Mouse (Mus musculus): ENCODE data around the gene Crtc3. TPM values are rescaled to one million over a fixed set of nuclear protein-coding genes. Genes with fewer than 3 reads are reported as not detected.
A peak's percentile ranks its signal among the peaks of the same experiment; 100 is the strongest.

Crtc3 gene
- polyA plus RNA-seq, 1 experiment from 2014 or later: 17.2 TPM

DNA sequence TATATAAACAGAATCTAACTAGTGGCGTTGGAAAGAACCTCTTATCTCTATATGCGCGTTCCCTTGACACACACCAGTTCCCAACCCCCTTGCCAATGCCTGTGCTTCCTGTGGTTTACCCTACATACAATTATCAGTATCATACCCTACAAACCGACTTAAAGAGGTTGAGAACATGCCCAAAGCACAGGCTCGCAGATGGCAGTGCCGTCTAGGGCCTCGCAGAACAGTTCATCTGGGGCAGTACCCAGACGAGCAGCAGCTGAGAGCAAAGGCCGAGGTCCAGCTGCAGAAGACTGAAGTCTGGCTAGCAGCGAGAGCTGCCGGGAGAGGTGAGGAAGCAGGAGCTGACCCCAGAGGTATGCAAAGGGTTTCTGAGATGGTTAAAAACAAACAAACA is 21.5 kb downstream of the Crtc3 start:
- H3K4me3 ChIP-seq (ENCODE audit: low read depth, low read length): no peak overlapping the region
- no peaks in the 10 kb centered on the region for H3K9me3 ChIP-seq (ENCODE audit: control insufficient read depth, low read length)
- no peak overlapping the region for H3K9ac ChIP-seq (replicated peaks; ENCODE audit: low read depth, low read length)
- no peak overlapping the region for H3K4me2 ChIP-seq (ENCODE audit: low read depth, low read length)
- H3K27ac ChIP-seq (ENCODE audit: low read depth, low read length): peak overlapping the region; percentile 10; the same call in 1 of the 2 replicates
- H3K36me3 ChIP-seq (ENCODE audit: control insufficient read depth, insufficient read depth, low read length): no peaks in the 10 kb centered on the region
- 75% methylated on average over 11 of the region's 11 CpGs for WGBS
- ATAC-seq (ENCODE audit: low read depth): no peak
- H3K27me3 ChIP-seq (ENCODE audit: control insufficient read depth, insufficient read depth, low read length): no peaks in the 10 kb centered on the region
- no peaks in the 10 kb centered on the region for H3K4me1 ChIP-seq (ENCODE audit: control insufficient read depth, insufficient read depth, low read length)

GRCm38 (mm10) chr7:80666198-80666915 is 22.3 kb downstream of the Crtc3 start:
- H3K27me3 ChIP-seq (ENCODE audit: control insufficient read depth, insufficient read depth, low read length): no peaks in the 10 kb centered on the region
- no peaks in the 10 kb centered on the region for H3K36me3 ChIP-seq (ENCODE audit: control insufficient read depth, insufficient read depth, low read length)
- H3K4me3 ChIP-seq (ENCODE audit: low read depth, low read length): no peak overlapping the region
- no peaks in the 10 kb centered on the region for H3K4me1 ChIP-seq (ENCODE audit: control insufficient read depth, insufficient read depth, low read length)
- H3K27ac ChIP-seq (ENCODE audit: low read depth, low read length): 0 out of 2 replicates have a peak overlapping the region, but pooled peaks have one; percentile 10
- no peak for ATAC-seq (ENCODE audit: low read depth)
- no peak overlapping the region for H3K9ac ChIP-seq (replicated peaks; ENCODE audit: low read depth, low read length)
- H3K9me3 ChIP-seq (ENCODE audit: control insufficient read depth, low read length): no peaks in the 10 kb centered on the region
- 74% methylated on average over 10 of the region's 10 CpGs for WGBS
- no peak overlapping the region for H3K4me2 ChIP-seq (ENCODE audit: low read depth, low read length)

- peak; percentile 68 for ATAC-seq (ENCODE audit: low read depth)
- WGBS: 79% methylated on average over 4 of the region's 4 CpGs
- no peaks in the 10 kb centered on the region for H3K27me3 ChIP-seq (ENCODE audit: control insufficient read depth, insufficient read depth, low read length)
- no peak overlapping the region for H3K4me3 ChIP-seq (ENCODE audit: low read depth, low read length)
- H3K4me2 ChIP-seq (ENCODE audit: low read depth, low read length): no peak overlapping the region
- no peaks in the 10 kb centered on the region for H3K36me3 ChIP-seq (ENCODE audit: control insufficient read depth, insufficient read depth, low read length)
- peak overlapping the region; percentile 49; the same call in 1 of the 2 replicates for H3K27ac ChIP-seq (ENCODE audit: low read depth, low read length)
- peaks cover 12% of the 10 kb centered on the region for H3K4me1 ChIP-seq (ENCODE audit: control insufficient read depth, insufficient read depth, low read length)
- no peak overlapping the region for H3K9ac ChIP-seq (replicated peaks; ENCODE audit: low read depth, low read length)
- H3K9me3 ChIP-seq (ENCODE audit: control insufficient read depth, low read length): no peaks in the 10 kb centered on the region
Observed at GRCm38 (mm10) chr7:80661082-80661481, 27.6 kb downstream of the Crtc3 start.

GRCm38 (mm10) chr7:80660619-80661018 is 28.1 kb downstream of the Crtc3 start:
- Histone ChIP-seq H3K4me2 (ENCODE audit: low read depth, low read length) (no peak overlapping the region), H3K27me3 (ENCODE audit: control insufficient read depth, insufficient read depth, low read length) (no peaks in the 10 kb centered on the region), H3K4me1 (ENCODE audit: control insufficient read depth, insufficient read depth, low read length) (peaks cover 13% of the 10 kb centered on the region), H3K36me3 (ENCODE audit: control insufficient read depth, insufficient read depth, low read length) (no peaks in the 10 kb centered on the region), H3K9ac (replicated peaks; ENCODE audit: low read depth, low read length) (no peak overlapping the region), H3K27ac (ENCODE audit: low read depth, low read length) (peak overlapping the region; percentile 49; the same call in 1 of the 2 replicates), H3K4me3 (ENCODE audit: low read depth, low read length) (no peak overlapping the region), H3K9me3 (ENCODE audit: control insufficient read depth, low read length) (no peaks in the 10 kb centered on the region)
- ATAC-seq (ENCODE audit: low read depth): peak; percentile 85
- 69% methylated on average over 4 of the region's 4 CpGs for WGBS

DNA sequence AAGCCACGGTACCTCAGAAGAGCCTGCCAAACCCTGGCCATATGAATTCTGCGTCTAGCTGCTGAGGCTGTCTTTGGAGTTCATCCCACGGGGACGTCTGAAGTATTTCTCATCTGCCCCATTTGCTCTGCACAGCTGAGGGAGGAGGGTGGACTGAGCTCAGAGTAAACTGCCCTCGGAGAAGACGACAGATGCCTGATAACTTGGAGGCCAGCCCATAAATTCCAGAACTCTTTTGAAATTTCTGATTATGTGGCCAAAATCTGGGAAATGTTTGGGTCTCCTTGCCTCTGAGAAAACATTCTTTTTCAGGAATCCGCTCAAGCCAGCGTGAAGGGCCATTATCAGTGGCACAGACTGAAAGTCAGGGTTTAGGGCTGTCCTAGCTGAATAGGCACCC is 30.8 kb downstream of the Crtc3 start:
- Histone ChIP-seq H3K4me2 (ENCODE audit: low read depth, low read length) (no peak overlapping the region), H3K36me3 (ENCODE audit: control insufficient read depth, insufficient read depth, low read length) (no peaks in the 10 kb centered on the region), H3K27me3 (ENCODE audit: control insufficient read depth, insufficient read depth, low read length) (no peaks in the 10 kb centered on the region), H3K4me3 (ENCODE audit: low read depth, low read length) (no peak overlapping the region), H3K9me3 (ENCODE audit: control insufficient read depth, low read length) (no peaks in the 10 kb centered on the region), H3K4me1 (ENCODE audit: control insufficient read depth, insufficient read depth, low read length) (peaks cover 20% of the 10 kb centered on the region), H3K9ac (replicated peaks; ENCODE audit: low read depth, low read length) (no peak overlapping the region), H3K27ac (ENCODE audit: low read depth, low read length) (0 out of 2 replicates have a peak overlapping the region, but pooled peaks have one; percentile 45)
- no peak for ATAC-seq (ENCODE audit: low read depth)
- WGBS: 47% methylated on average over 8 of the region's 8 CpGs

DNA sequence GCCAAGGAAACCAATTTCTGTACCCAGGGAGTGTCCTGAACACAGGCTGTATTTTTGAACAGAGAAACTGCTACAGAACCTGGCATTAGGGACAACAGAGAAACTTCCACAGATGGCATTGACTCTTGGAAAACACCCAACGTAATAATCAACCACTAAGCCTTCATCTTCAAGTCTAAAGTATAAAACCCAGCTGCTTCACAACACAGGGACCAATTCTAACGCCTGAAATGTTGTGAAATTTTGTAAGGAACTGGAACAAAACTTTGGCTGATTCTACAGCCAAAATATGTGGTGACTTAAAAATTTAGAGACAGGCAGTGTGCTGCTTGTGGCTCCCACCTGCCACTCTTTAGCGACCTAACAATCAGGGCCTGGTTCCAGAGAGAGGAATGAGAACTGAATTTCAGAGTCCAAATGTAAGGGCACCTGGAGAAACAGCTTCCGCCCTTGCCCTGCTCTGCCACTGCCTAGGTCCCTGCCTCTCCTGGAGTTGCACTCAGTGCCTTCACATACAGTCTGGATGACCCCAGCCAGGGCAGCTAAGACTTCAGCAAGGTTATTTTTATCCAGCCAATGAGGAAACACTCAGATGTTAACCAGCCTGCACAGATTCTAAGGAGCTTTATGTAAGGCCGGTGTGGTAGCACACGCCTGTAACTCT is 33.2 kb downstream of the Crtc3 start:
- ATAC-seq (ENCODE audit: low read depth): no peak
- 68% methylated on average over 6 of the region's 6 CpGs for WGBS
- H3K36me3 ChIP-seq (ENCODE audit: control insufficient read depth, insufficient read depth, low read length): no peaks in the 10 kb centered on the region
- peak overlapping the region; percentile 41; the same call in 1 of the 2 replicates for H3K27ac ChIP-seq (ENCODE audit: low read depth, low read length)
- no peak overlapping the region for H3K4me2 ChIP-seq (ENCODE audit: low read depth, low read length)
- H3K4me3 ChIP-seq (ENCODE audit: low read depth, low read length): no peak overlapping the region
- no peaks in the 10 kb centered on the region for H3K9me3 ChIP-seq (ENCODE audit: control insufficient read depth, low read length)
- H3K9ac ChIP-seq (replicated peaks; ENCODE audit: low read depth, low read length): no peak overlapping the region
- H3K4me1 ChIP-seq (ENCODE audit: control insufficient read depth, insufficient read depth, low read length): peaks cover 20% of the 10 kb centered on the region
- no peaks in the 10 kb centered on the region for H3K27me3 ChIP-seq (ENCODE audit: control insufficient read depth, insufficient read depth, low read length)

DNA sequence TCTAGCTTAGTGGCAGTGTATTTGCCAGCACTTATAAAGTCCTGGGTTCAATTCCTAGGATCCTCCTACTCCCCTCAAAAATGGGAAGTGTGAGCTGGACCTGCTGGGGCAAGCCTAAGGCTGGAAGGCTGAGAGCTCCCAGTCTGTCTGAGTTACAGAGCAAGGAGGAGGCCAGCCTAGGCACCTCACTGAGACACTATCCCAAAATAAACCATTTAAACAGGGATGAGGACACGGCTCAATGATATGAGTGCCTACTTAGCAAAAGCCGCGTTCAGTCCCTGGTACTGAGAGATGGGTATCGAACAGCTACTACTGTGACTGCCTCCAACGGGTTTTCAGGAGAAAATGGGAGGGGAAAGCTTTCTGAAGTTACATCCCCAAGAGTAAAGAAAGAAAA is 33.8 kb downstream of the Crtc3 start:
- WGBS: 56% methylated on average over 5 of the region's 5 CpGs
- H3K27ac ChIP-seq (ENCODE audit: low read depth, low read length): no peak overlapping the region
- H3K36me3 ChIP-seq (ENCODE audit: control insufficient read depth, insufficient read depth, low read length): no peaks in the 10 kb centered on the region
- no peaks in the 10 kb centered on the region for H3K27me3 ChIP-seq (ENCODE audit: control insufficient read depth, insufficient read depth, low read length)
- no peaks in the 10 kb centered on the region for H3K9me3 ChIP-seq (ENCODE audit: control insufficient read depth, low read length)
- ATAC-seq (ENCODE audit: low read depth): no peak
- H3K4me2 ChIP-seq (ENCODE audit: low read depth, low read length): no peak overlapping the region
- no peak overlapping the region for H3K4me3 ChIP-seq (ENCODE audit: low read depth, low read length)
- no peak overlapping the region for H3K9ac ChIP-seq (replicated peaks; ENCODE audit: low read depth, low read length)
- H3K4me1 ChIP-seq (ENCODE audit: control insufficient read depth, insufficient read depth, low read length): peaks cover 17% of the 10 kb centered on the region

- Histone ChIP-seq H3K9me3 (ENCODE audit: control insufficient read depth, low read length) (no peaks in the 10 kb centered on the region), H3K27me3 (ENCODE audit: control insufficient read depth, insufficient read depth, low read length) (no peaks in the 10 kb centered on the region), H3K4me3 (ENCODE audit: low read depth, low read length) (no peak overlapping the region), H3K4me2 (ENCODE audit: low read depth, low read length) (no peak overlapping the region), H3K27ac (ENCODE audit: low read depth, low read length) (no peak overlapping the region), H3K9ac (replicated peaks; ENCODE audit: low read depth, low read length) (no peak overlapping the region), H3K4me1 (ENCODE audit: control insufficient read depth, insufficient read depth, low read length) (peaks cover 17% of the 10 kb centered on the region), H3K36me3 (ENCODE audit: control insufficient read depth, insufficient read depth, low read length) (no peaks in the 10 kb centered on the region)
- ATAC-seq (ENCODE audit: low read depth): no peak
- 87% methylated on average over 7 of the region's 7 CpGs for WGBS
Observed at GRCm38 (mm10) chr7:80654393-80654792, 34.3 kb downstream of the Crtc3 start.

DNA sequence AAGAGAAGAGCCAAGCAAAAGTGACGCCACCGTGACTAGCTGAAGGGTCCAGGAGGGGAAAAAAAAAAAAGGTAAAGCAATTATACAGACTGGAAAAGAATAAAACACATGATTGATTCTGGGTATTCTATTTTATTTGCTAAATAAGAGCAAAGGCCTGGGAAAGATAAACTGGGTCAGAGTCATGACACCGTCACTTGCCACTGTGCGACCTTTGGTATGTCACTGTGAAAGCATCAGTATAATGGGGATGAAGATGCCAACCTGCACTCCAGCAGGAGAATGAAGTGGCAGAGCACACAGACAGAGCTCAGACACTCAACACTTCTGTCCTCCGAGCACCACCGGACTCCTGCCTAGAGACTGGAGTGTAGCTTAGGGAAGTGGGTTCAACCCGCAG is 34.7 kb downstream of the Crtc3 start:
- no peak for ATAC-seq (ENCODE audit: low read depth)
- Histone ChIP-seq H3K27me3 (ENCODE audit: control insufficient read depth, insufficient read depth, low read length) (no peaks in the 10 kb centered on the region), H3K4me3 (ENCODE audit: low read depth, low read length) (no peak overlapping the region), H3K4me1 (ENCODE audit: control insufficient read depth, insufficient read depth, low read length) (peaks cover 17% of the 10 kb centered on the region), H3K27ac (ENCODE audit: low read depth, low read length) (no peak overlapping the region), H3K4me2 (ENCODE audit: low read depth, low read length) (no peak overlapping the region), H3K36me3 (ENCODE audit: control insufficient read depth, insufficient read depth, low read length) (no peaks in the 10 kb centered on the region), H3K9ac (replicated peaks; ENCODE audit: low read depth, low read length) (no peak overlapping the region), H3K9me3 (ENCODE audit: control insufficient read depth, low read length) (no peaks in the 10 kb centered on the region)
- 95% methylated on average over 7 of the region's 7 CpGs for WGBS
